Mouse (Mus musculus): ENCODE results near the gene BC052040.

- TF ChIP-seq EP300 (IDR thresholded peaks at IDR 0.05; ENCODE audit: insufficient read depth, low read depth, low read length) = no peak
- no peak for TF ChIP-seq POLR2A (IDR thresholded peaks at IDR 0.05; ENCODE audit: insufficient read depth, low read depth, low read length)
These were observed 232.2 kb downstream of the BC052040 start for GRCm38 (mm10) chr2:115813721-115814120.

All from heart, adult 2 months (tissue).